Mouse (Mus musculus): ENCODE results near the gene Rfx4.

The Rfx4 gene

GRCm38 (mm10) chr10:84758483-84759431 lies 2.9 kb downstream of the Rfx4 start:
- no peak for DNase-seq (ENCODE audit: low spot score in 2 of 2)

- no peak for DNase-seq (ENCODE audit: low spot score in 2 of 2)
These were observed 3.8 kb downstream of the Rfx4 start for GRCm38 (mm10) chr10:84759511-84760117.

DNA sequence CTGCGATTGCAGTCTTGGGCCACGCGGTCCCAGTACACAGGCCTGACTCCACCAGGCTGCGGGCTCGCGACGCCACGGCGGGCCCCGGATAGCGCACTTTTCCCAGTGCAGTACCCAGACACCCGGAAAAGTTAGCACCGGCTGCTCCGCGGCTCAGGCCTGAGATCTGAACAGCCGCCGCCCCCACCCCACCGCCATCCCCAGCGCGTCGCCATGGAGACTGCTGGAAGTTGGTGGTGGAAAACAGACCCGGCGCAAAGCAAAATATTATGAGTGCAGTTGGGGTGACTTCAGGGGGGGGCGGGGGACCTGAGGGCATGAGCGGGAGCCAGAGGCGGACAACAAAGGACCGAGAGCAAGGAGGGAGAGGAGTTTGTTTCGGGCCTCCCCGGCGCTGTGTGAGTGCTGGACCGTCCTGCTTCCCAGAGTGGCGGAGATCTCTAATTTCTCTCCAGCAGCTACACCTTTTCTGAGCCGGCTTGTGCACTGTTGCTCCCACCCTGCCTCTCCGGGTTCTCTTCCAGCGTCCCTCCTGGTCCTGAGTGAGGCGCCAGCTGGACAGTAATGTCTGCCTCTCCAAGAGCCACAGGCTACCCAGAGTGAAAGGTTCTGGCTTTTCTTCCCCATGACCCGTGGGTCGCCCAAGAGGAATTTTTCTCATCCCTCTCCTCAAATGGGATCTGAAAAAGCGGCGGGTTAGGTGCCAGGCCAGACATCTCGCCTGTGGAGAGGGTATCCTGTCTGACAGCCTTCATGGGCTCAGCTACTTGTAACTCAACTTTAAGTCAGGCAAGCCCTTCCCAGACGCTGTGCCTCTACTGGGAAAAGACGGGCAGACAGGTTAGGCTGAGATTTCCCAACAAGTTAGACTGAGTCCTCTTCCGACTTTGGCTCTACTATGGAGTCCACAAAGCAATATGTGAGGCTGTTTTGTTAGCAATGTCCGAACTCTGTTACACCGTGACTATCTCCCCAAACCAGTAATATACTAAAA lies 4.6 kb downstream of the Rfx4 start:
- no peak for DNase-seq (ENCODE audit: low spot score in 2 of 2)

- DNase-seq (ENCODE audit: low spot score in 2 of 2), result no peak
These were observed 12.9 kb downstream of the Rfx4 start for GRCm38 (mm10) chr10:84768766-84769165.

- no peak for DNase-seq (ENCODE audit: low spot score in 2 of 2)
These were observed 16.7 kb downstream of the Rfx4 start for GRCm38 (mm10) chr10:84772380-84773130.

GRCm38 (mm10) chr10:84773889-84774288 lies 18.0 kb downstream of the Rfx4 start:
- no peak for DNase-seq (ENCODE audit: low spot score in 2 of 2)

GRCm38 (mm10) chr10:84774573-84774972 lies 18.7 kb downstream of the Rfx4 start:
- peak; percentile 19 to 73 for DNase-seq (ENCODE audit: low spot score in 2 of 2)

- DNase-seq (ENCODE audit: low spot score in 2 of 2), result no peak
These were observed 21.2 kb downstream of the Rfx4 start for GRCm38 (mm10) chr10:84777109-84777508.

DNA sequence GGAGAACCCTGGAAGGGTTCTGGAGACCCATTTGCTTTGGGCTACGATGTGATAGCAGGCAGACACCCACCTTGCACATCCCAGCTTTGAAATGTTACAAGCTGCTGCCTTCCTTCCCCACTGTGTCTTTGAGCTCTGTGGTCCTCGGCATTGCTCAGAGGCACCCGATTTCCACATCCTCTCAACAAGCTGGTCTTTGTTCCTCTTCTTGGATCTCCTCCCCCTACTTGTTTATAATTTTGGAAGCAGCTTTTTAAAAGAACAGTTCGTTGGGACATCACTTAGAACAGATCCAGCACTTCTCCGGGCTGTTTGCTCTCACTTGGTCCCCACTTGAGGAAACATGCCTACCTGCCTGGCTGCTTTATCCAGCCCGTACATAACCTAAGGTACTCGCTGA lies 22.1 kb downstream of the Rfx4 start:
- DNase-seq (ENCODE audit: low spot score in 2 of 2), result no peak

DNA sequence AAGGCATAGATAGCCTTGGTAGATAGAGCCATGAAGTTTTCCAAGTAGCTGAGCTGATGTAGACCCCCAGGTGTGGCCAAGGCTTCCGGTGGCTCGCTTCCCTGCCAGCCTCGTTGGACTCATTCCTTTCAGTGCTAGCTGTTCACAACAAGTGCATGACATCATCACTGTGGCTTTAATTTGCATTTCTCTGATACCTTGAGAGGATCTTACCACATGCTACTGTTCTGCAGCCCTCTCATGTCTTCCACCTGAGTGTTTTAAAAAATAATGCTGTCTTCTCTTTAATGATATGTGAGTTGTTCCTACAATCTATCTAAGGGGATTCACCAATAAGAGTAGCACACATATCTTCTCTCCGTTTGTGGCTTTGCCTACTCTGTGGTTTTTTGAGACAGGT lies 25.0 kb downstream of the Rfx4 start:
- DNase-seq (ENCODE audit: low spot score in 2 of 2), result no peak

DNA sequence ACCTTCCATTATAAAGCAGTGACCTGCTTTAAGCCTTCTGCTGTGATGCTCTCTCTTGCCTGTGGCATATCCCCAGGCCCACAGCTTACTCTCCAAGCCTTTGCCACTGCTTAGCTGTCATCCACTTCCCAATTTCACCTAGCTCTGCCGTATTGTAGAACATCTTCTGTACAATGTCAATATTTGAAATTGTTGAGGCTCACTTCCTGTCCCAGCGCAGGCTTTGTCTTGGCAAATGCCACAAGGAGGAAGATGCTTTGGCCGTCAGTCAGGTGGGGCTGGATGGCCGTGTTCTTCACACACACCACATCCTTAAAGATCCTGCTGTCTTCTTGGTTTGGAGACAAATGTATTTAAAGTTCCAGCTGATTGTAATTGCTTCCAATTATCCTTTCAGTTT lies 29.5 kb downstream of the Rfx4 start:
- no peak for DNase-seq (ENCODE audit: low spot score in 2 of 2)

GRCm38 (mm10) chr10:84790323-84790722 lies 34.5 kb downstream of the Rfx4 start:
- DNase-seq (ENCODE audit: low spot score in 2 of 2), result no peak

GRCm38 (mm10) chr10:84791181-84791580 lies 35.3 kb downstream of the Rfx4 start:
- DNase-seq (ENCODE audit: low spot score in 2 of 2), result no peak

- peak in 1 of 2 experiments; percentile 43 for DNase-seq (ENCODE audit: low spot score in 2 of 2)
These were observed 45.7 kb downstream of the Rfx4 start for GRCm38 (mm10) chr10:84801521-84801920.

- DNase-seq (ENCODE audit: low spot score in 2 of 2), result no peak
These were observed 47.5 kb downstream of the Rfx4 start for GRCm38 (mm10) chr10:84803216-84803844.

- no peak for DNase-seq (ENCODE audit: low spot score in 2 of 2)
These were observed 49.7 kb downstream of the Rfx4 start for GRCm38 (mm10) chr10:84805576-84805975.

DNA sequence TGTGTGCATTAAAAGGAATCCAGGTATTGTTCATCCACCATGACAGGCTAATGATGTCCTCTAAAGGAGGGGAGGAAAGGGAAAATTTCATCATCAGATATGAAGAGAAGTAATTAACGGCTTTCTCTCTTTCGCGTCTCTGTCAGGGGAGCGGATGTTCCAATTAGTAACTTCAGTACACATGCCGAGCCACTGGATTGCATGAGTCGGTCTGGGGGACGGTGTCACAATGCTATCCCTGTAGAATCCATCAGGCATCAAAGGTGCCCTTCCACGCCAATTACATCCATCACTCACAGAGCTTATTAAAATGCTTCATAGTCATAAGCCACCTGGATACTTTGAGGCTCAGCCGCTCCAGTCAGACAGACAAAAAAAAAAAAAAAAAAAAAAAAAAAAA lies 51.3 kb downstream of the Rfx4 start:
- no peak for DNase-seq (ENCODE audit: low spot score in 2 of 2)

DNA sequence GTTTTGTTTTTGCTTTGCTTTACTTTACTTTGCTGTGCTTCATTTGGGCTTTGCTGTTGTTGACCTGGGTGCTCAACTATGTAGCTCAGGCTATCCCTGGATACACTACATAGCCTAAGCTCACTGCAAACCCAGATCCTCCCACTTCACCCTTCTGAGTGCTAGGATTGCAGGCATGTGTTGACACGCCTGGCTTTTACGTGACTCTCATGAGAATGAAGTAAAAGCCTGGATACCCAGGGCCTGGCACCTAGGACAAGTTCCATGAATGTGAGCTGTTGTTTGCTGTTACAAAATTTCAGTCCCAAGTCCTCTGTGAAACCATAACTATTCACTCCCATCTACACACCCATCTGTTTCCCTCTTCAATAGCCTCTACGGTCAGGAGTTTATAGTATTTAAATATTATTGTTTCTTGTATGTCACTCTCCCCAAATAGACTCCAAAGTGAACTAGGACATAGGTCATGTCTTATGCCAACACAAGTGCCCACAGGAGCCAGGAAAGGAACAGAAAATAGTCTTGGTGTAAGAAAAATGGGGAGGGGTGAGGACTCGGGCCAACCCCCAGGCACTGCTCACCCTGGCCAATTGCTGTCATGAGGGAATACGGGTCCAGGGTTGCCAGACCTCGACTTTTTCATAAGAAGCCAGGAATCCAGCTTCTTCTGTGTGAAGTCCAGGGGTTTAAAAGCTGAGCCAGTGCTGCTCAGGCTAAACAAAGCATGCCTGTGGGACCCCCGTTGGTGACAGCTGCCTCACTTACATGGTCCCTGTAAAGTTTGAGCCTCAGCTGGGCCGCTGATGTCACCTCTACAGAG lies 54.4 kb downstream of the Rfx4 start:
- DNase-seq (ENCODE audit: low spot score in 2 of 2), result no peak

DNA sequence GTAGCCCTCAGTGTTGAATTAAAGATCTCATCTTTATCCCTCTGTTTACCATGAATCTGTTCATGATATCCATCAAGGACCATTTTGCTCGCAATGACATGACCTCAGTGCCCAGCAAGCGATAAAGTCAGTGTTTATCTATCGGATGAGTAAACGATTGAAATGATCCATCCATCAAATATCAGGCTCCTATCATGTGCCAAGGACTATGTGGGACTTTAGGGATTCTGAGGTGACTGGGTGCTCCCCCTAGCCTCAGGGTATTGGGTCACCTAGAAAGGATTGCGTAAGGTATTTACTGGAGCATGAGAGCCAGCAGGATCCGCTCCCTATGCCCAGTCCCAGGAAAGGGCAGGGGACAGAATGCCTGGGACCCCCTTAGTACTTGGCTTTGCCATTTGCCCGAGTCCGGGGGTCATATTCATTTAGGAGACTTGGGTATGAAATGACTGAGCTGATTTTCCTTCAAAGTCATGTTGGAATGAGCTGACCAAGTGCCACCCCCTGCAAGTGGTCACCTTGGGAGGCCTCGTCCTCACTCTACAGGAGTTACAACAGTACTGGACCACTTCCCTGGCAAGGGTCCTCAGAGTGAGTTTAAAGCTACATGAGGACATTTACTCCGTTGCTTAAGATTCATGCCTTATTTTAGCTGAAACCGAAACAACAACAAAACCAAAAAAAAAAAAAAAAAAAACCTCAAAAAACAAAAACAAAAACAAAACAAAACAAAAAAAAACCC lies 55.5 kb downstream of the Rfx4 start:
- DNase-seq (ENCODE audit: low spot score in 2 of 2), result no peak
